Mouse (Mus musculus) thymus, adult 2 months (tissue): Measurements from ENCODE around the gene Syp.

Experiments
- CTCF ChIP-seq: fragments of 200-500 bp; IDR thresholded peaks from 2 replicates; pipeline ENCODE4 v1.5.1; 2012; ENCODE audit warnings: mild to moderate bottlenecking, control low read depth, low read length, moderate library complexity, borderline replicate concordance; ENCODE audit not compliant: control insufficient read depth, poor library complexity, insufficient read depth; ENCODE audit errors: extremely low read depth
- POLR2A ChIP-seq: fragments of 200-500 bp; IDR thresholded peaks from 2 replicates; pipeline ENCODE4 v1.6.1; 2012; ENCODE audit warnings: mild to moderate bottlenecking, low read length, control low read depth, moderate library complexity; ENCODE audit not compliant: control insufficient read depth, poor library complexity, insufficient read depth; ENCODE audit errors: extremely low read depth

- TF ChIP-seq CTCF (no peak), POLR2A (no peak)
Measured at GRCm38 (mm10) chrX:7658785-7659589, 20.7 kb downstream of the Syp start.
